Mouse (Mus musculus): ENCODE data around the gene Snx20. TPM values are rescaled to one million over a fixed set of nuclear protein-coding genes. Genes with fewer than 3 reads are reported as not detected.

The Snx20 gene
- 44.8 TPM for polyA plus RNA-seq (2015; fragmentation: Illumina TruSeq; extraction: RNeasy Lipid Tissue Mini Kit (QIAGEN cat#74804); ENCODE audit: insufficient read depth, low replicate concordance)

DNA sequence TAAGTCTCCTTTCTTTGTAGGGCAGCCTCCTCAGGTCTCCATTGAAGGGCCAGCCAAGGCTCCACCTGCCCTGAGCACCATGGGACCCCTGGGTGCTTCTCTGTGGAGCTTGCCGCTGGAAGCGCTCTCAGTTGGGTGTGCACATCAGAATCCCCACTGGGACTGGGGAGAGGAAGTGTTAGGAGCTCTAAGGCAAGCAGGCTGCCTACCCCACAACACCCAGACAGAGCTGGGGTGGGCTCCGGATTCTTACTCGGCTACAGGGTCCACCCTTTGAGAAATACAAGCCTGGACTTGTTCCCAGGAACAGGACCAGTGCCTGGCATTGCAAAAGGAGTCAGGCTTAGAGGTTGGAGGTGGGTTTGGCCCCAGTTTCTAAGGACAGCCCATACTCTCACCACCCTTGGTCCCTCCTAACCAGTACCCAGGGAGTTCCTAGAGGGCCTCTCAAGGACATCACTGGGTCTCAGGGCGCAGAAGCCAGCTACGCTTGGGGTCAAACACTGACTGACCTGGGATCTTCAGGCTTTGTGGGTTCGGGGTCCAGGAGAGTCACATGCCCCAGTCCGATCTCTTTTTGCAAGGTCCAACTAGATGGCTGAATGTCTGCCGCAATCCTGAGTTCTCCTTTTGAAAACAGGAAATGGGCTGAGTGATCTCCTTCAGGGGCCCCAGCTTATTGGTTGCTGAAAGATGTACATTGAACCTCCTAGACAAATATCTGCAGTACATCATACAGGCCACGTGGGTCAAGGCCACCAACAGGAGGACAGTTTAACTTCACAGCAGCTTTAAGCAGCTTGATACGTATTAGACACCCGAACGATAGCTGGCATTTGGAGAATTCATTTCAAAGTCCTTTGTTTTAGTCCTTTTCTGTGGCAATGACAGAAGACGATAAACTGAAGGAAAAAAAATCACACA is at the start of gene Snx20:
Snx20 (minus strand) TSS at position 655 of the 924 bp plus-strand sequence.

DNA sequence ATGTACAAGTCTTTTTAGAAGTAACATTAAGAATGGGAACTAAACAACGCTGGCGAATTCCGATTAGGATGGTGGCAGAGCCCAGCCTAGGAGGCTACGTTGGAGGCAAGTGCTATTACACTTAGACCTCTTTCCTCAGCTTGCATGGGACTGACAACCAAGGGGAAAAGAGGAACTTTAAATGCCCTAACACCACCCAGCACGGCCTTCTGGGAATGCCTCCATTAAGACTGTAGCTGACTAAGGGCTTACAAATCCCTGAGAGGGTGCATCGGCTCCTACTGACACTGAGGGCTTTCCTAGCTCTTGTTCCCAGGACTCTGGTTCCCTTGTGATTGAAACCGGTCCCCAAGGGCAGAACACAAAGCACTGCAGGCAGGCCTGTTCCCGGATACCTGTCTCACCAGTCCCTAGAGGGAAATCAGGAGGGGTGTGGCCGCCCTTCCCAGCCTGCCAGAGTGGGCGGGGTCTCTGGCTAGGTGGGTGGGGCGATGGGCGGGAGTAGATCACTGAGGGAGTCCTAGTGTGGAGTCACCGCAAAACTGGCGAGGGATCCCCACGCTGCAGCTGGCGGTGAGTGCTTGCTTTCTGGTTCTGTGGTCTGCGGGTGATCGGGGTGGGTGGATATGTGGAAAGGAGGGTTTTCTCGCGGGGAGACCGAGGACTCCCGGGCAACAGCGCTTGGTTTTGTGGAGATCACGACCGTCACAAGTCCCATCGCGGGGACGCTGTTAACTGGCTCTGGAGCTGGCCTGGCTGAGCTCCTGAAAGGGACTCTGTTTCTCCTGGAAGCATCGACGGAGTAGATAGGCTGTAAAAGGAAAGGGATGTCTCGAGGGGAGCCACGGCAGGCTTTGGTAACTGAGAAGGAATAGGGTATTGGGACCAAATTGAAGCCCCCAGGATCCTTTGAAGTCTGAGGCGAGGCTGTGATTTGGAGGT is 11.2 kb upstream of the Snx20 start, which contains the start of gene Nod2:
Nod2 (plus strand) TSS at position 479 of the 942 bp plus-strand sequence.

Other genes starting within 250 kb of the Snx20 start
- 3.2 TPM for gene Nkd1, start 114.8 kb downstream of the Snx20 start, polyA plus RNA-seq (2015; fragmentation: Illumina TruSeq; extraction: RNeasy Lipid Tissue Mini Kit (QIAGEN cat#74804); ENCODE audit: insufficient read depth, low replicate concordance)
- gene Nod2, start 11.2 kb upstream of the Snx20 start, polyA plus RNA-seq (2015; fragmentation: Illumina TruSeq; extraction: RNeasy Lipid Tissue Mini Kit (QIAGEN cat#74804); ENCODE audit: insufficient read depth, low replicate concordance) = 2.9 TPM
- gene Cyld, start 60.9 kb upstream of the Snx20 start, polyA plus RNA-seq (2015; fragmentation: Illumina TruSeq; extraction: RNeasy Lipid Tissue Mini Kit (QIAGEN cat#74804); ENCODE audit: insufficient read depth, low replicate concordance) = 99.2 TPM

All from spleen, adult 10 weeks (tissue).